Mouse (Mus musculus) neural tube, embryonic 13.5 days (tissue): ENCODE measurements around the gene Tmem213. TPM values are rescaled to one million over a fixed set of nuclear protein-coding genes. Genes with fewer than 3 reads are reported as not detected.

Experiments
- ATAC-seq: fragments of 200-750 bp; cut with Nextera tagmentation; 2 replicates; pipeline ENCODE4 v1.8.0; 2017; ENCODE audit warnings: low read depth, mild to moderate bottlenecking, moderate TSS enrichment, moderate library complexity
- H3K27ac ChIP-seq: fragments of 300-500 bp; sonication (generic); replicated peaks from 2 replicates; pipeline ENCODE4 v1.5.1; 2015; ENCODE audit warnings: moderate library complexity, mild to moderate bottlenecking, inconsistent platforms
- H3K27me3 ChIP-seq: fragments of 300-500 bp; sonication (generic); 2 replicates; pipeline ENCODE4 v1.6.1; 2015; ENCODE audit warnings: mild to moderate bottlenecking, inconsistent platforms
- H3K36me3 ChIP-seq: fragments of 300-500 bp; sonication (generic); 2 replicates; pipeline ENCODE4 v1.6.1; 2015; ENCODE audit warnings: mild to moderate bottlenecking, inconsistent platforms
- H3K4me1 ChIP-seq: fragments of 300-500 bp; sonication (generic); replicated peaks from 2 replicates; pipeline ENCODE4 v1.6.1; 2015; ENCODE audit warnings: inconsistent platforms
- H3K4me2 ChIP-seq: fragments of 300-500 bp; sonication (generic); 2 replicates; pipeline ENCODE4 v1.6.1; 2015; ENCODE audit warnings: inconsistent platforms, mild to moderate bottlenecking, moderate library complexity
- H3K4me3 ChIP-seq: fragments of 300-500 bp; sonication (generic); 2 replicates; pipeline ENCODE4 v1.5.1; 2015; ENCODE audit warnings: mild to moderate bottlenecking, inconsistent platforms
- H3K9ac ChIP-seq: fragments of 300-500 bp; sonication (generic); 2 replicates; pipeline ENCODE4 v1.6.1; 2015; ENCODE audit warnings: moderate library complexity, mild to moderate bottlenecking, inconsistent platforms
- H3K9me3 ChIP-seq: fragments of 300-500 bp; sonication (generic); 2 replicates; pipeline ENCODE4 v1.6.1; 2016; ENCODE audit warnings: inconsistent platforms
- WGBS: fragments of 180-500 bp; shearing (Covaris S2); methylation state at CpG from one replicate; pipeline ENCODE4 v1.1.7; 2015; 5-methylcytosine and 5-hydroxymethylcytosine counted together
- polyA plus RNA-seq: library from polyadenylated mRNA; unstranded; fragments of >200 nt; fragmentation: Nextera tagmentation; extraction: Ambion mirVana; gene quantifications from 2 replicates; pipeline ENCODE4 v1.2.1, GENCODE M21; 2015

The Tmem213 gene
- polyA plus RNA-seq, 1 experiment from 2014 or later, result not detected

DNA sequence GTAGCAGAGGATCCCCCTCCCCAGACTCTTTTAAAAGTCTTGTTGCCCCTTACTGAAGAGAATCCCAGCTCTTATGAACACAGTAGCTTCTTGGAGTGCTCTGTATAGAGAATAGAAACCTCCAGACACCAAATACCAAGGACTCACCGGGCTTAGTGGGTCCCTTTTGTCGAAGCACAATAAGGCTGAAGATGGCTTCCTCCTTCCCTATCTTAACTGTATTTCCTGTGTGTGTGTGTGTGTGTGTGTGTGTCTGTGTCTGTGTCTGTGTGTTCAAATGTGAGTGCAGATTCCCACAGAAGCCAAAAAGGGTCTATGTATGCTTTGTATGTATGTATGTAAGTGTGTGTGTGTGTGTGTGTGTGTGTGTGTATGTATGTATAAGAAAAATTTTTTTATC is 51.5 kb downstream of the Tmem213 start:
- WGBS, result 58% methylated on average over 2 of the region's 2 CpGs
- H3K27ac ChIP-seq, result peak overlapping the region; percentile 83
- peak; percentile 15; the same call in 1 of the 2 replicates for ATAC-seq

DNA sequence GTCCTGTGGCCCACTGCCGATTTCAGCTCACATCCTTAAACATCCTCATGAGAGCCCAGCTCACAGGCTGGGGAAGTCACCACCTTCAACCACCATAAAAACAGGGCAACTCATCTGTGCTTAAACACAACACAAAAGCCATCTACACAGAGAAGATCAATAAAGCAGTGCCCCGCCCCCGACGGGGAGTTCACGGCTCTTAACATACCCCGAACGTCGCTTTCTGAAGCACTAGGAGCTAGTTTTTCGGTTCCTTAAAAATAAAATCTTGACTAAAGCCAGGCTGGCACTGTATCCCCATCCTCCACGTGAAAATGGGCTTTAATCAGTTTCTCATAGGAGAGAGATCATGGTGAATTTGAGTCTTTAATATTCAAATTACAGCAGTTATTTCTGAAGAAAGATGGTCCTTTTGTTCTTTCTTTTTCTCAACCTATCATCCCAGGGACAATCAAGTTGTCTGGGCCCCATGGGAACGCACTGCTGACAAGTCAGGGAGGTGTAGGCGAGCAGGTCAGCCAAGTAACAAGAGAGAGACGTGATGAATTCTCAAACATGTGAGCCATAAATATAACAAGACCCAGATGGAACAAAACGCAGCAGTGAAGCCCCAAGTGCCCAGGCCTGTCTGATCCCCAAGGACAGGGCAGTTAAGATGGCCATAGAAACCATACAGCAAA is 53.9 kb downstream of the Tmem213 start:
- H3K27me3 ChIP-seq, result no peaks in the 10 kb centered on the region
- H3K4me3 ChIP-seq, result no peak overlapping the region
- no peak overlapping the region for H3K9ac ChIP-seq
- peak overlapping the region; percentile 28; the same call in 1 of the 2 replicates for H3K27ac ChIP-seq
- H3K9me3 ChIP-seq, result no peaks in the 10 kb centered on the region
- H3K4me1 ChIP-seq, result peaks cover 56% of the 10 kb centered on the region
- WGBS, result 14% methylated on average over 14 of the region's 14 CpGs
- H3K36me3 ChIP-seq, result peaks cover 38% of the 10 kb centered on the region
- no peak for ATAC-seq
- H3K4me2 ChIP-seq, result no peak overlapping the region

More for the DNA sequence above, 51.5 kb downstream of the Tmem213 start:
- peaks cover 53% of the 10 kb centered on the region for H3K4me1 ChIP-seq
- H3K4me2 ChIP-seq, result no peak overlapping the region
- no peak overlapping the region for H3K4me3 ChIP-seq
- no peaks in the 10 kb centered on the region for H3K9me3 ChIP-seq
- H3K36me3 ChIP-seq, result peaks cover 40% of the 10 kb centered on the region
- H3K27me3 ChIP-seq, result no peaks in the 10 kb centered on the region
- H3K9ac ChIP-seq, result no peak overlapping the region

DNA sequence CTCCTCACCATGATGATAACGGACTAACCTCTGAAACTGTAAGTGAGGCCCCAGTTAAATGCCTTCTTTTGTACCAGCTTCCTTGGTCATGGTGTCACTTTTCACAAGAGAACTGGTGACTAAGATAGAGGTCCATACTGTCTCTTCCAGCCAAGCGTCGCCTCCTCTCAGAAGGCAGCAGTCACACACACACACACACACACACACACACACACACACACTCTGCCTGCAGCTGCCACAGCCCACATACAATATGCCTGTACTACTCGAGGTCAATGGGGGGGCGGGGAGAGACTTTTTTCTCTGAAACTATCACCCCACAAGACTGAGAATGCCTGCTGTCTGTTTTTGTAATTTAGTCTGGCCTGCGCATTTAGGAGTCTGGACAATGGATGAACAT is 55.6 kb downstream of the Tmem213 start:
- peaks cover 39% of the 10 kb centered on the region for H3K4me1 ChIP-seq
- peaks cover 55% of the 10 kb centered on the region for H3K36me3 ChIP-seq
- no peaks in the 10 kb centered on the region for H3K9me3 ChIP-seq
- H3K4me2 ChIP-seq, result no peak overlapping the region
- no peaks in the 10 kb centered on the region for H3K27me3 ChIP-seq
- 77% methylated on average over 6 of the region's 6 CpGs for WGBS
- ATAC-seq, result no peak
- H3K9ac ChIP-seq, result no peak overlapping the region
- H3K27ac ChIP-seq, result no peak overlapping the region; the same call in 1 of the 2 replicates
- no peak overlapping the region for H3K4me3 ChIP-seq

DNA sequence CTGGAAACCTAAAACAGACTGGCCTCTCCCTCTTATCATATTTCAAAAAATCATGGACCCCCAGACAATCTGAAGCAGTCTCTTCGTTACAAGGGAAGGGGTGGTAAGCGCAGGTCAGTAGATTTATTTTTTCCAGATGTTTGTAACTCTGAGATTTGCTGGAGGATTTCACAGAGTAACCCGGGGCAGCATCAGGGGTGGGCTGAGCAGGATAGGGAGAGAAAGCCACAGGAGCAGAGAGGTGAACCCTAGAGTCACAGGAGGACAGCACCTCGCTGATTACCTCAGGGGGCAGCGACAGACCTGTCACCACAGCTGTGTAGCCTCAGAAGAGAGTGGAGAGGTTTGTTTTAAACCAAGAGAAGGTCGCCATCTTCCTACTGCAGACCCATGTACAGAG is 56.3 kb downstream of the Tmem213 start:
- Histone ChIP-seq H3K4me2 (no peak overlapping the region), H3K9me3 (no peaks in the 10 kb centered on the region), H3K27me3 (no peaks in the 10 kb centered on the region), H3K27ac (peak overlapping the region; percentile 61), H3K9ac (peak overlapping the region; percentile 36; the same call in 1 of the 2 replicates), H3K36me3 (peaks cover 62% of the 10 kb centered on the region), H3K4me1 (peaks cover 35% of the 10 kb centered on the region), H3K4me3 (no peak overlapping the region)
- ATAC-seq, result no peak
- 67% methylated on average over 6 of the region's 6 CpGs for WGBS

Other genes starting within 250 kb of the Tmem213 start
- 23.9 and 25.4 TPM in 2 replicates for gene Trim24, start 238.4 kb upstream of the Tmem213 start, polyA plus RNA-seq
- gene Svopl, start 62.3 kb upstream of the Tmem213 start, polyA plus RNA-seq, result 0.45 and 0.55 TPM in 2 replicates
- gene Atp6v0a4, start 15.3 kb downstream of the Tmem213 start, polyA plus RNA-seq, result 0.29 and 0.31 TPM in 2 replicates
- 14.6 and 15.4 TPM in 2 replicates for gene D630045J12Rik, start 144.8 kb downstream of the Tmem213 start, polyA plus RNA-seq
- gene Zc3hav1l, start 190.0 kb downstream of the Tmem213 start, polyA plus RNA-seq, result 9.9 and 10.1 TPM in 2 replicates
- gene Zc3hav1, start 245.3 kb downstream of the Tmem213 start, polyA plus RNA-seq, result 1.1 and 1.3 TPM in 2 replicates